Mouse (Mus musculus): ENCODE measurements at regions not wholly inside any gene's neighbourhood (a gene's known extent, or its start where the extent isn't known, plus 50 kb on each side); places are given as distances from the start of the nearest gene placed in this dataset.
A peak's percentile ranks its signal among the peaks of the same experiment; 100 is the strongest.

DNA sequence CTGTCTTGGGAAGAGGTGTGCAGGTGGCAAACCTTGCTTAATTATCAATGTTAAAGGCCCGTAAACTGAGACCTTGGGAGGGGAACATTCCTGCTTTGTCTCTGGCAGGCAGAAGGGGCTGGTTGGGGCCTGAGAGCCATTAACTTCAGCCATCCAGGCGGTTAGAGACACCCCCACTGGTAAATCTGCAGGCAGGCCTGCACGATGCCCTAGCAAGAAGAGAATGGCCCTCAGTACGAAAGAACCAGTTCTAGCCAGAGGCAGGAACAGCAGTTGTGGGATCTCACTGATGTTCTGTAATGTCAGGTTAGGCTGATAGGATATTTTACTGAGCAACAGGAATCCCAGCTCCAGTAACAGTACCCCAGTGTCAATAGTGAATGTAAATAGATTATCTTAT is 70.5 kb downstream of the Apip start:
- DNase-seq, result no peak

DNA sequence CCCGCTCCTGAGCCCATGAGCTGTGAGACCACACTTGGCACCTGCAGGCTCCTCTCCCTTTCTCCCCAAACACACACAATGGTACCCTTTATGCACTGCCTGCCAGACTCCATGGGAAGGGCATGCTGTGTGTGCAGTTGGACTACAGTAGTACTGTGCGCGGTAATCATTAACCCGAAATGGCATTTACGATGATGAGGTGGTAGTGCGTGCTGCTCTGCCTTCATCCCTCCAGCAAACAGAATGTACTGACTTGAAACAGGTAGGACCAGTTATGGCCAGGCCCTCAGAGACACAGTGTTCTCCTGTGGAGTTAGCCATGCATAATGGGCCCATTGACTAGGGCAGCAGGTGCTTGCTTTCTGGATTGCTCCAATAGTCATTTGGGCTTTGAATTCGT is 70.9 kb downstream of the Apip start:
- DNase-seq, result peak; percentile 62

DNA sequence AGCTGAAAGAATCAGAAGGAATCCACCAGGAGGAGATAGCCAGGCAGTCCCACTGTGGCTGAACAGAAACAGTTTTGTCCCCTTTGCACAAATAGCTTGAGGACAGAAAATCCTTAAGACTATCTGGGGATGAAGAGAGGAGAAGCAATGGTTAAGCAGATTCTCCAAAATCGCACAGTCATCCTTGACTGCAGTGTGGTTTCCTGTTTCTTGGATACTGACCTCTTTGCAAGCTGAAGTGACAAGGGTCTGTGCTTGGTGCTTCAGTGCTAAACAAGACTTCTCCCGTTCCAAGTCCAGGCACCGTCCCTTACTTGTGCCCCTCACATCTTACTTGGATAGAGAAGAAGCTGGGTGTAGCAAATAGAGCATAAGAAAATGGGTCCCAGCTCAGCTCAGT is 71.6 kb downstream of the Apip start:
- DNase-seq, result no peak

DNA sequence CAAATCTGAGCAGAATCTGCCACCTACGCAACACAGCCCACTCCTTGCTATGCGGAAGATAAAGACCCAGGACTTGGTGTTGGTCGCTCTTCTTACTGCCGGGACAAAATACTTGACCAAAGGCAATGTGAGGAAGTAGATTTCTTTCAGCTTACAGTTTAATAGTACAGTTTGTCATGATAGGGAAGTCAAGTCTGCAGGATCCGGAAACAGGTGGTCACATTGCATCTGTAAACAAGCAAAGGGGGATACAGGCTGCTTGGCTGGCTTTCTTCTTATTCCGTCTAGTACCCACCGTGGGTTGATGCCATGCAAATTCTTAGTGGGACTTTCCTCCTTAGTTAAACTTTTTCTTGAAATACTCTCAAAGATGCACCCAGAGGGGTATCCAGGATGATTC is 72.7 kb downstream of the Apip start:
- DNase-seq, result no peak

DNA sequence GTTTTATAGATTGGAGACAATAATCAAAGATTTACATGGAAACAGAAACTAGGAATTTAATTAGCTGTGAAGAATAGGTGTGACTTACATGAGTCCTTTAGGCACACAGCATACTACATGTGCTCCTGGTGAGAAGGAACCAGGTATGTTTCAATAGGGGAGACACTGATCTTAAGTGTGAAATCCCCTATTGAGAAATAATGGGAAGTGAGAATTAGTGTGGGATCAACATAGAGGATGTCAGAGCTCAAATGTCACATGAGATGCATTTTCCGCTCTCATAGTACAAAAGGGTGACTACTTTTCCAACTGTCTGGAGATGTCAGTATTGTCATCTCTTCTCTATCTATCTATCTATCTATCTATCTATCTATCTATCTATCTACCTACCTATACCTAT is 79.8 kb downstream of the Apip start:
- DNase-seq, result no peak

DNA sequence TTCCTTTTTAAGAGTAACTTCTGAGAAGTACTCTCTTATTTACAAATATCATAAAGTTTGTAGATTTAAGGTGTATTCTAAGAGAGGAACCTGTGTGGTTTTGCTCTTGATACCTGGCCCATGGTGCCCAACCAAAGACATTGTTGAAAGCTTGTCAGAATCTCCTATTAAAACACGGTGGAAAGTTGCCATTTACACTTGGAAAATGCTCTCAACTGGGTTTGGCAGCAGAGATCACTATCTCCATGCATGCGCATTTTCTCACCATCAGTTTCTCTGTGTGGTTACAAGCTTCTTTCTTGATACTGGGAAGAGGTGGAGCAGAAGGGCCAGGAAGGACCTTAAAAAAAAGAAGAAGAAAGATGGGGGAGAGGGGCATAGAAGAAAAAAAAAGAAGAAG is 94.3 kb downstream of the Apip start:
- no peak for DNase-seq

DNA sequence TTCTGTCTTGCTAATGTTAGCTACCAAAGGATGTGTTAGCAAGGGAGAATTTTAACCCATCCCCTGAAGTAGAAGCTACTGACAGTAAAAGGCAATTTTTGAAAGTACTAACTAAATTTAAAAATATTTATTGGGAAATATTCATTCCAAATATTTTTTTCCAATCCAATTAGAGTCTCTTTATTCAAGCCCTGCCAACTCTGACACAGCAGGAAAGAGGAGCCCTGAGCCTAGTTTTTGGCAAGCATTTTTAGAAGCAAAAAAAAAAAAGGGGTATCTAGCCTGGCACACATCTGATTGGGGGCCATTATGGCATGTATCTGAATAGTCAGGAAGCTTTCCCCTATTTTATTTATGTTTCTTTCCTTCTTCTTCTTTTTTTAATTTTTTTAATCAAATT is 94.8 kb downstream of the Apip start:
- no peak for DNase-seq

DNA sequence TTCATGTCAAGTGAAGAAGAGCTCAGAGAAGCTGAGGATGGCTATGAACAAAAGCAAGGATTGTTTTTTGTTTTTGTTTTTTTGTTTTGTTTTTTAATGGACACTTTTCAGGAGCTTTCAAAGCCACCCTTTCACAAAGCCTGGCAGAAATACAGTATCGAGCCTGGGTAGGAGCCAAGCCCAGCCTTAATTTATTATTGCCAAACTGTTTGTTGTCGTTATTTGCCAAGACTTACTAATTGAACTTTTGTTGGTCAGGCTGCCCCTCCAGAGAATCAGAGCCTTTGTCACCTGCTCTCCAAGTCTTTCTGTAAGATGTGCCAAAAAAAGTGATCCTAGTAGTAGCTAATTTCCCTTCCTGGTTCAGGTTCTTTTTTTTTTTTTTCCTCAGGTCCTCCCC is 103.9 kb downstream of the Apip start:
- no peak for DNase-seq

DNA sequence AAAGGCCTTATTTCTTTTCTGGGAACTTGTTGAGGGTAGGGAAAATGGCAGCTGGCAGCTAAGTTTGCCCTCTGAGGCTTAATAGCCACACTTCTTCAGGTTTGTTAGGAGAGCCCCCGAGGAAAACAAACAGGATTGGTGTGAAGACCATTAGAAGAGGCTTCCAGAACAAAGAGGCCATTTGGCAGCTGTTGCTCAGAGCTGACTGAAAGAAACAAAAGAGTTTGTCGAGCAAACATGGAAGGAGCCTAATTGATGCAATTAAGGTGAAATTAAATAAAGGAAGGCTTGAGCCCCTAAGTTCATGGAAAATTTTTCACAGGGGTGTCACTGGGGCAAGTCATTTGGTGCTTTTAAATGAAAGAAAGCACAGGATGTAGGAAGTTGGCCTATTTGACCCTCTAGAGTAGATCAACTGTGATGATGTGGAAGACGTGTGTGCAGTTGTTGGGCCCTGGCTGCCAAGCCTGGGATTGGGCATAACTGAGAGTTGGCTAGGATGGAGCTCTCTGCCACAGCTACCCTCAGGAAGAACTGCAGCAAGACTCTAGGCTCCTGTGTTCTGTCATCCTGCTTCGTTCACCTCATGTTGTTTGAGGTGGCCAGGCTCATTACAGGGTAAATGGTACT is 106.9 kb downstream of the Apip start:
- DNase-seq, result no peak

DNA sequence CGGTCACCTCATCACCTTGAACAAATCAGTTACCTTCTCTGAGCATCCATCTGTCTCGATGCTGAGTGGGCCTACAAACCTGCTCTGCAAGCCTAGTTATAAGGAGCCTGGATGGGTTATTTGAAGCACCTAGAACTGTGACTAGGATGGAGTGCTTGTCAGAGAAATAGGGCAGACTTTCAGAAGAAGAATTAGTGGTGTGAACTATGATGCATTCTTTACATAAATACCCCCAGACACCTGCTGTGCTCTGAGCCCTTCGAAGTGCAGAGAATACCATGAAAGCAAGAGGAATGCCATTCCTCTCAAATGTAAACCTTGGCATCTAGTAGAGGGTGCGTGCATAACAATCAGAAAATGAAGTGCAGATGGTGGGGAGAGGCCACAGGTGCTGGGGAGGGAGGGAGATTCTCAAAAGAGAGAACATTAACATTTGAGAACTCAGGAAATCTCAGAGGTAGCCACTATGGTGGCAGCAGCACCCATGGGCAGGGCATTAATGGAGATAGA is 113.3 kb downstream of the Apip start:
- DNase-seq, result no peak

DNA sequence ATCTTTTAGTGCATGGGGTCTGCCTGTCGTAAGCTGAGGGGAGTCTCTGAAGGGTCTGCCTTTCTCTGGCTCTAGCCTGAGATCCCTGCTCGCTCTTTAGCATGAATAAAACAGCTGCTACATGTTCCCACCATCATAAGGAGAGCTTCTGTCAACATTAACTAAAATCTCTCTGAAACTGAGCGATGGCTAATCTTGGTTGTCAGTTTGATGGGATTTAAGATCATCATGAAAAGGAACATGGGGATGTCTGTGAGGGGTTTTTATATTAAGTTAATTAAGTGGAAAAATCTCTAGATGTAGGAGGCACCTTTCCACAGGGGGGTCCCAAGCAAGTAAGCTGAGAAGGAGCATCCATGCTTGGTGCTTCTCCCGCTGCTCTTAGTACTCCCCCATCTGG is 110.5 kb downstream of the Ehf start:
- no peak for DNase-seq

DNA sequence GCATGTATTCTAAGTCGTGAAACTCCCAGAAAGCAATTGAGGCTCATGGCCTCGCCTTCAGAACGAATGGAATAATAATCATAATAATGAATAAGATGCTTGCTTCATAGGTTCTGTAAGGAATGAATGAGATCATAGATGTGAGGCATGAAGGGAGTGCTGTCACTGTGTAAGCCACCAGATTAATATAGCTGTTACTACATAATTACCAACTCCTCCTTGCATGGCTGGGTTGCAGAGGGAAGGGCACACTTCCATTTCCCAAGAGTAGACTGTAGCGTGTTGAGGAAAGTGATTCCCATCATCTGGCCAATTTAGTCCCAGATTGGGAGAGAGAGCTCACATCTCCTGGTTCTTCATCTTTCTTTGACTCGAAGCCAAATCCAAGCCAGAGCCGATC is 102.8 kb downstream of the Ehf start:
- no peak for DNase-seq

DNA sequence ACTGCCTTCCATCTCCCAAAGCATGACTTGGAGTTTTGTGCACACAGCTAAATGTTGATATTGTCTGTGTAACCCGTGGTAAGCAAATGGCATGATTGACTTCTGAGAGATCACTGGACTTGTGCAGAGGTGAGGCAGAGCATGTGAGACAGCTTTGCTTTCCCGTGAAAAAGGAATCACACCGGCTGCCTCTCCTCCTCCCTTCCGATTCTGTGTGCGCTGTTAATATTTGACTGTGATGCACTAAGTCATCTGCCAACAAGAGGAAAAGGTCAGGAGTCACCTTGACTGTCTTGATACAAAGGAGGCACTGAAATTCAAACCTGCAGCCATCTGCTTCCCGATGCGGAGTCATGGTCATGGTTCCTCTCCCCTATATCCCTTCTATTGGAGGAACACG is 98.0 kb downstream of the Ehf start:
- DNase-seq, result no peak

DNA sequence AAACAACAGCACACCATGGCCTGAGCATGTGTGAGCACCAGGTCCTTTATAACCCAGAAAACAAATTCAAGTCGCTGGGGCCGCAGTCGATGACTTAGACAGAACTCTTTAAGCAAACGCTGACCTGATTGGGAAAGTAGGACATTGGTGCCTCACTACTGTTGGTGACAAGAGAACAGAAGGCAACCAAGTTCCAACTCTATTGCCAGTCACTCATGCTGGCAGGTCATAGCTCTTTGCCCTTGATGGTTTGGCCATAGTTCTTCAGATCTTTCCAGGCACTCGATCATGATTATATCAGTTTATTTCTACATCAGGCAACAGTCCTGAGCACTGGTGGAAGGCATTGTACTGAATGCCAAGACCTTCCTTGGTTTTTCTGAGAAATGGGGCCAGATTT is 94.7 kb downstream of the Ehf start:
- DNase-seq, result no peak

DNA sequence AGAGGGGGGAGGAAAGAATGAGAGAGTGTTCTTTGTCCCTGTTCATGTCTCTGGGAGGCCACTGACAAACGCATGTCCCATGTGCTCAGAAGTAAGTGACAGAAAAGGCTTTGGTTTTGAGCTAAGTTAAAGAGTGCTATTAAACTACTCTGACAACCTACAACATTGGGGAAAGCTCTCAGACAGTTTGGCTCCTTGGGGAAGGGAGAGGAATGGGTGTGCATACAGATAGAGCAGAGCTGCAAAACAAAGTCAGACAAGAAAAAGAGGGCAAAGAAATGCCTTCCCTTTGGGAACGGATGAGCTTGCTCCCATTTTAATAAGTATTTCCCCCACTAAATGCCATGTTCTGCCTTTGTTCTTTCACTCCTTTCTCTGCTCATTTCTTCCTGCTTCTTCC is 94.0 kb downstream of the Ehf start:
- DNase-seq, result no peak

DNA sequence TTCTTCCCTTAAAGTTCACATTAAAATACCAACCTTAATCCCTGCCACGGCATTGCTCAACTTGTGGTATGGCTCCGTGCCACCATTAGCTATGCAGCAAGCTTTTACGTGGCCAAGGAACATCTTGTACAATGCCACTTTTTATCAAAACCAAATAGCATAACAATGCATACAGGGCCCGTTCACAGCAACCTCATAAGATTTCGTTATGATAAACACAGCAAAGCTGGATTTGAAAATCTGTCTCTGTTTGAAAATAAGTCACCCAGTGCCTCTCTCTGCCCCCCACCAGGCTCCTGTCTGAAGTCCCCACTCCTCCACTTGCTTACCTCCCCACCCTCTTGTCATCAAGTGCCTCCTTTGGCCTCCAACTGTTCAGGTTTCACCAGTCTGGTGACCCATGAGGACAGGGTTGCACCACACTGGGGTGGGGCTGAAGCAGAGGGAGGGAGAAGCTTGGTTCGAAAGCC is 93.5 kb downstream of the Ehf start:
- DNase-seq, result peak; percentile 86

DNA sequence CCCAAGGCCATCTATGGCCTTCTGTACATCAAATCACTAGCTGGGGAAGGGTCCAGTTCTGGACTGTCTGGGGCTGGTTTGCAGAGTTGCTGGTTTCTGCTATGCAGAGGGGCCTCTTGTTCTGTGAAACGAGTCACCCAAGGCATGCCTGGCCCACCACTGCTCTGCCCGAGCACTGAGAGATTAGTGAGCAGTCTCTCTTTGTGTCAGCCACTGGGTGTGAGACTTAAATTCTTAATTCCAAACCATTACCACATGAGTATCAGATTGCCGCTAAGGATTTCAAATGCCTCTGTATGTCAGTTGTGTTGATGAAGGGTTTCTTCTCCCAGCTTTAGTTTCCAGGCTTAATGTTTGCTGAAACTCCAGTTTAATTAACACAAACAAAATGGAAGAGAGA is 91.9 kb downstream of the Ehf start:
- DNase-seq, result no peak

All from lung, postnatal 36 days (tissue).